Mouse (Mus musculus) midbrain, postnatal 0 days (tissue): ENCODE data around the gene Gtf2a1l. TPM values are rescaled to one million over a fixed set of nuclear protein-coding genes. Genes with fewer than 3 reads are reported as not detected.

Source experiments
- ATAC-seq: fragments of 200-750 bp; cut with Nextera tagmentation; 2 replicates; pipeline ENCODE4 v1.8.0; 2017; ENCODE audit warnings: moderate number of reproducible peaks, mild to moderate bottlenecking, moderate TSS enrichment, moderate library complexity; ENCODE audit not compliant: low FRiP score
- DNase-seq: peaks from one replicate; pipeline ENCODE4 v3.0.0-alpha.2; 2015; ENCODE audit warnings: low spot score
- H3K27ac ChIP-seq: fragments of 300-500 bp; sonication (generic); 2 replicates; pipeline ENCODE4 v1.5.1; 2014; ENCODE audit warnings: low read depth, mild to moderate bottlenecking, low read length, mixed read lengths
- H3K27me3 ChIP-seq: fragments of 300-500 bp; sonication (generic); 2 replicates; pipeline ENCODE4 v1.6.1; 2014; ENCODE audit warnings: low read length, control low read depth, mixed read lengths; ENCODE audit not compliant: insufficient read depth
- H3K36me3 ChIP-seq: fragments of 300-500 bp; sonication (generic); 2 replicates; pipeline ENCODE4 v1.6.1; 2014; ENCODE audit warnings: low read length, control low read depth, mixed read lengths; ENCODE audit not compliant: insufficient read depth
- H3K4me1 ChIP-seq: fragments of 300-500 bp; sonication (generic); 2 replicates; pipeline ENCODE4 v1.6.1; 2014; ENCODE audit warnings: mild to moderate bottlenecking, control low read depth, antibody characterized with exemption, low read length, mixed read lengths; ENCODE audit not compliant: insufficient read depth
- H3K4me2 ChIP-seq: fragments of 300-500 bp; sonication (generic); 2 replicates; pipeline ENCODE4 v1.6.1; 2014; ENCODE audit warnings: low read depth, mild to moderate bottlenecking, low read length, mixed read lengths; ENCODE audit not compliant: poor library complexity, severe bottlenecking
- H3K4me3 ChIP-seq: fragments of 300-500 bp; sonication (generic); 2 replicates; pipeline ENCODE4 v1.5.1; 2014; ENCODE audit warnings: low read depth, mild to moderate bottlenecking, low read length, moderate library complexity
- H3K9ac ChIP-seq: fragments of 300-500 bp; sonication (generic); replicated peaks from 2 replicates; pipeline ENCODE4 v1.6.1; 2014; ENCODE audit warnings: mild to moderate bottlenecking, low read length, moderate library complexity, mixed read lengths; ENCODE audit not compliant: poor library complexity, severe bottlenecking
- H3K9me3 ChIP-seq: fragments of 300-500 bp; sonication (generic); 2 replicates; pipeline ENCODE4 v1.6.1; 2016; ENCODE audit warnings: low read length, control low read depth
- CTCF ChIP-seq: IDR thresholded peaks from 2 replicates; pipeline ENCODE4 v1.5.1; 2016; ENCODE audit warnings: antibody characterized with exemption, mild to moderate bottlenecking
- WGBS: fragments of 180-500 bp; shearing (Covaris S2); extraction: QIAGEN DNeasy Blood & Tissue Kit; methylation state at CpG from one replicate; pipeline ENCODE4 v1.1.7; 2014; 5-methylcytosine and 5-hydroxymethylcytosine counted together
- polyA plus RNA-seq: library from polyadenylated mRNA; unstranded; fragments of >200 nt; fragmentation: Nextera tagmentation; extraction: Ambion mirVana; gene quantifications from 2 replicates; pipeline ENCODE4 v1.2.1, GENCODE M21; 2015
- total RNA-seq: library from RNA; depleted of rRNA; stranded (reverse); fragments of >200 nt; gene quantifications from 2 replicates; pipeline ENCODE4 v1.2.3, GENCODE M21; 2014; rRNA removed

Gene Gtf2a1l
- total and polyA plus RNA-seq, 2 experiments from 2014 or later, result 0.39 TPM; not detected in 1

- WGBS, result 10% methylated on average over 17 of the region's 17 CpGs
- Histone ChIP-seq H3K4me3 (no peak overlapping the region), H3K9ac (no peak overlapping the region), H3K27me3 (no peaks in the 10 kb centered on the region), H3K27ac (no peak overlapping the region), H3K4me1 (peaks cover 11% of the 10 kb centered on the region), H3K9me3 (no peaks in the 10 kb centered on the region), H3K4me2 (peak overlapping the region; percentile 15), H3K36me3 (no peaks in the 10 kb centered on the region)
- DNase-seq (peak; percentile 78), ATAC-seq (no peak)
- peak; percentile 83 for TF ChIP-seq CTCF
Measured at GRCm38 (mm10) chr17:88752827-88753471, 84.5 kb downstream of the Gtf2a1l start.

GRCm38 (mm10) chr17:88753472-88753857 lies 85.0 kb downstream of the Gtf2a1l start:
- ATAC-seq (no peak), DNase-seq (no peak)
- Histone ChIP-seq H3K9me3 (no peaks in the 10 kb centered on the region), H3K27me3 (no peaks in the 10 kb centered on the region), H3K4me1 (peaks cover 14% of the 10 kb centered on the region), H3K36me3 (no peaks in the 10 kb centered on the region), H3K4me2 (peak overlapping the region; percentile 15; the same call in 1 of the 2 replicates), H3K27ac (no peak overlapping the region), H3K4me3 (no peak overlapping the region), H3K9ac (no peak overlapping the region)
- no peak for TF ChIP-seq CTCF
- 49% methylated on average over 12 of the region's 12 CpGs for WGBS

GRCm38 (mm10) chr17:88755776-88756175 lies 87.3 kb downstream of the Gtf2a1l start:
- Histone ChIP-seq H3K9me3 (no peaks in the 10 kb centered on the region), H3K4me1 (peaks cover 17% of the 10 kb centered on the region; the same call in 1 of the 2 replicates), H3K27ac (no peak overlapping the region), H3K36me3 (no peaks in the 10 kb centered on the region), H3K4me3 (no peak overlapping the region), H3K9ac (no peak overlapping the region), H3K27me3 (no peaks in the 10 kb centered on the region), H3K4me2 (no peak overlapping the region)
- no peak for TF ChIP-seq CTCF
- DNase-seq (no peak), ATAC-seq (no peak)
- WGBS, result 72% methylated on average over 6 of the region's 6 CpGs

DNA sequence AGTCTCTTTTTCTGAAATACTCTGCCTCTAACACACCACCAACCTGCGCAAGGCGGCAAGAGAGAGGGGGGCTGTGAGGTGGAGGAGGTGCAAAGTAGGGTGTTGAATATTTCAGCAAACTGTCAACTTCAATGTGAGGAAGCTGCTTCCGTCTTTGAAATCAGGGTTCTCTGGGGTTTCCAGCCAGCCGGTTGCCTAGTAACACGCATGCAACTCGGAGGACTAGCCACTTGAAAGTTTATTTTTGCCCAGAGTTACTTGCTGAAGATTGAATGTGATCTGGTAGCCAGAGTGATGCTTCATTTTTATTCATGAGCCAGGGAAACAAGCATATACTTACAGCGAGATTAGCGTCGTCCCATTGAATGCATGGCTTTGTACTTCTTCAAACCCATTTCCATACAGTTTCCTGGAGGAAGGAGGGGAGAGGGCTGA lies 89.6 kb downstream of the Gtf2a1l start:
- Histone ChIP-seq H3K4me1 (peaks cover 12% of the 10 kb centered on the region; the same call in 1 of the 2 replicates), H3K9ac (no peak overlapping the region), H3K36me3 (no peaks in the 10 kb centered on the region), H3K9me3 (no peaks in the 10 kb centered on the region), H3K27me3 (no peaks in the 10 kb centered on the region), H3K4me3 (no peak overlapping the region), H3K27ac (peak overlapping the region; percentile 52), H3K4me2 (peak overlapping the region; percentile 23)
- no peak; the same call in 1 of the 2 replicates for TF ChIP-seq CTCF
- peak; percentile 74 for ATAC-seq
- peak; percentile 53 for DNase-seq
- 5% methylated on average over 9 of the region's 9 CpGs for WGBS

DNA sequence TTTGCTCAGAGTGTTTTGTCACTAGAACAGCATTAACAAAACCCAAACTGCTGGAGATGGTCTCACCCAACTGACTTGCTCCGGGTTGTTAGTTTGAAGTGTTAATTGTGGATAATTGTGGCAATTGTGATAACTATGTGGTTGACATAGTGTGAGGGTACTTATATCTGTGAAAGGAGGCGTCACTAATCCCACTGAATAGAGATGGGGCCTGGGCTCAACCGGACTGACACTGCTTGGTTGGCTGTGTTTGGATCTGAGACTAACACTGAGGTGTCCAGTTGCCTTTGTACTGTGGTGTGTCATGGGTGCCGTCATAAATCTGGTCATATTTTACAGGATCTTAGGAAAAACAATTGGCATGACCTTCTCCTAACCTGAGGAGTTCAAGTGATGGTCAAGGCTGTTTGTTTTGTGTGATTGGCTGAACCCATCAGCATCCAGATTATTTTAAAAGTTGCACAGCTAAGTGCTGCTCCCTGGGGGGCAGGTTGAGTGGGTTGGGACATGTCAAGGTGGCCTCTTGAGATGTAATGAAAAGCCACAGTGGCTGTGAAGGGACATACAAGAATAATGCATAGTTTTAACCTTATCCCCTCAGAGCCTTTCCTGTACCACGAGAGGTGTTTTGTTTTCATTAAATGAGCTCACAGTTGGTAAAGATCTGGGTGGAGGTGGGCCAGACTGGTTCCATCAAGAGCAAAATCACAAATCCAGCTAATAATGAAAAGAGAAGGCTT lies 95.1 kb downstream of the Gtf2a1l start:
- no peak for DNase-seq
- Histone ChIP-seq H3K27me3 (no peaks in the 10 kb centered on the region), H3K36me3 (no peaks in the 10 kb centered on the region), H3K9me3 (no peaks in the 10 kb centered on the region), H3K4me1 (0 out of 2 replicates have a peak, but pooled peaks cover 2% of the 10 kb centered on the region), H3K9ac (no peak overlapping the region), H3K27ac (no peak overlapping the region), H3K4me3 (no peak overlapping the region), H3K4me2 (no peak overlapping the region)
- no peak for TF ChIP-seq CTCF
- WGBS, result 31% methylated on average over 5 of the region's 5 CpGs
- no peak for ATAC-seq

- Histone ChIP-seq H3K27me3 (no peaks in the 10 kb centered on the region), H3K27ac (no peak overlapping the region), H3K9ac (no peak overlapping the region), H3K4me2 (no peak overlapping the region), H3K9me3 (no peaks in the 10 kb centered on the region), H3K4me1 (no peaks in the 10 kb centered on the region), H3K4me3 (no peak overlapping the region), H3K36me3 (no peaks in the 10 kb centered on the region)
- 44% methylated on average over 3 of the region's 3 CpGs for WGBS
- TF ChIP-seq CTCF, result peak; percentile 19; the same call in 1 of the 2 replicates
- no peak for DNase-seq
- no peak for ATAC-seq
Measured at GRCm38 (mm10) chr17:88764136-88764485, 95.7 kb downstream of the Gtf2a1l start.

Other genes starting within 250 kb of the Gtf2a1l start
- gene Foxn2, start 227.9 kb upstream of the Gtf2a1l start, total RNA-seq, result 7.7 and 12.7 TPM in 2 replicates
- 4.5 and 5.3 TPM in 2 replicates for gene Foxn2, start 227.9 kb upstream of the Gtf2a1l start, polyA plus RNA-seq
- 44.1 and 68.7 TPM in 2 replicates for gene Ppp1r21, start 138.5 kb upstream of the Gtf2a1l start, total RNA-seq
- gene Ppp1r21, start 138.5 kb upstream of the Gtf2a1l start, polyA plus RNA-seq, result 36.6 and 36.7 TPM in 2 replicates
- gene Ston1, start 71.0 kb upstream of the Gtf2a1l start, total RNA-seq, result 4.0 and 5.0 TPM in 2 replicates
- gene Ston1, start 71.0 kb upstream of the Gtf2a1l start, polyA plus RNA-seq, result 1.1 and 1.3 TPM in 2 replicates
- gene Lhcgr, start 123.3 kb downstream of the Gtf2a1l start, total RNA-seq, result 0.88 and 1.1 TPM in 2 replicates
- gene Lhcgr, start 123.3 kb downstream of the Gtf2a1l start, polyA plus RNA-seq, result 0.54 and 0.74 TPM in 2 replicates